16 mouse cellular contexts compared by ENCODE assay signal in genomic region chr4:133285950-133286349, GRCm38 (mm10). TPM values are rescaled to one million over a fixed set of nuclear protein-coding genes. Genes with fewer than 3 reads are reported as not detected.
A peak's percentile ranks its signal among the peaks of the same experiment; 100 is the strongest.
DNase-seq lines count a peak whose midpoint lies in the region; ATAC-seq and TF ChIP-seq lines count a peak whose summit lies in the region.
"Had no signal": no experiment of that assay in that cellular context is flagged by ENCODE, and none has a peak within 500 bp of the region (broad histone marks: within the 10 kb centered on the region; RNA-seq: fewer than 3 reads in every experiment).

No protein-coding gene starts in this region.

- no peaks in the 10 kb centered on the region for H3K36me3 ChIP-seq in heart, postnatal 0 days (replicated peaks; ENCODE audit: control insufficient read depth, insufficient read depth, low read length)

- no peak for DNase-seq in heart, postnatal 0 days (ENCODE audit: low spot score)
- DNase-seq in heart, postnatal 36 days = no peak
- peak; percentile 60 for DNase-seq in c-Kit-positive CD71-negative TER-119-negative erythroid progenitor cells, embryonic 14.5 days (ENCODE audit: low read depth)
- DNase-seq in liver = peak; percentile 88
- DNase-seq in cerebellum, adult 18-20 months = no peak
- DNase-seq in left cerebral cortex, postnatal 25 days (ENCODE audit: low spot score in 2 of 2) = no peak
- no peak for DNase-seq in layer of hippocampus, postnatal 14 days (ENCODE audit: low spot score in 2 of 2)
- DNase-seq: cerebellum, adult 9-11 months; heart, adult 11 months; kidney, adult 8-10 months; lung, adult 18-20 months had no signal

- no peak overlapping the region for H3K9ac ChIP-seq in heart, postnatal 0 days (replicated peaks; ENCODE audit: low read depth, low read length)
- H3K9ac ChIP-seq: hindbrain, embryonic 14.5 days had no signal

- 25% methylated on average over 5 of the region's 5 CpGs for WGBS in heart, postnatal 0 days

- no peaks in the 10 kb centered on the region for H3K9me3 ChIP-seq in heart, postnatal 0 days (replicated peaks; ENCODE audit: control insufficient read depth, low read length)

- intact Hi-C loops in heart, postnatal 36 days (cut with DNase I) = no loop called here
- intact Hi-C loops in left cerebral cortex, postnatal 25 days (cut with DNase I) = no loop called here

- H3K4me2 ChIP-seq in heart, postnatal 0 days (ENCODE audit: low read depth, low read length) = no peak overlapping the region
- H3K4me2 ChIP-seq: hindbrain, embryonic 14.5 days had no signal

- H3K27ac ChIP-seq in heart, postnatal 0 days (ENCODE audit: low read depth) = no peak overlapping the region
- H3K27ac ChIP-seq: hindbrain, embryonic 14.5 days; macrophage had no signal

- no peak overlapping the region for H3K4me3 ChIP-seq in heart, postnatal 0 days (ENCODE audit: low read depth, low read length)

- H3K4me1 ChIP-seq in heart, postnatal 0 days (ENCODE audit: control insufficient read depth, insufficient read depth) = 0 out of 2 replicates have a peak, but pooled peaks cover 6% of the 10 kb centered on the region

- TF ChIP-seq EP300 in heart, postnatal 0 days (IDR thresholded peaks at IDR 0.05; ENCODE audit: low read depth) = no peak

- no peak for TF ChIP-seq CTCF in heart, postnatal 0 days (IDR thresholded peaks at IDR 0.05; ENCODE audit: low read depth)

- H3K27me3 ChIP-seq in heart, postnatal 0 days (ENCODE audit: control insufficient read depth, insufficient read depth, low read length) = no peaks in the 10 kb centered on the region

- peak; percentile 36; the same call in 1 of the 2 replicates for ATAC-seq in heart, postnatal 0 days (ENCODE audit: insufficient read depth, low read depth)
- peak; percentile 85 for ATAC-seq in megakaryocyte progenitor cell, adult 5-6 weeks (replicated peaks; ENCODE audit: poor library complexity)
- ATAC-seq: activated CD4-positive, CD25-positive, alpha-beta regulatory T cell, adult 4 months; midbrain, embryonic 16.5 days had no signal

RNA-seq across cellular contexts. Expression of gene Tmem222, which starts 8.4 kb away (rescaled TPM):
- 58.8 and 103 TPM in 2 replicates for total RNA-seq in heart, postnatal 0 days (2014; rRNA removed; ENCODE audit: low replicate concordance)
- 45.0 and 45.6 TPM in 2 replicates for polyA plus RNA-seq in heart, postnatal 0 days (2015; fragmentation: Nextera tagmentation; extraction: Ambion mirVana)
- 10 to 100 TPM; 30.6 to 30.7 TPM for total RNA-seq in heart, postnatal 36 days (2021)
- 43.2 and 50.8 TPM in 2 replicates for total RNA-seq in megakaryocyte progenitor cell, adult 5-6 weeks (2015)
- total RNA-seq in megakaryocyte progenitor cell, adult 5-6 weeks (2017) = 17.4 TPM in 2 replicates
- 10 to 100 TPM; 87.4 to 92.5 TPM for total RNA-seq in left cerebral cortex, postnatal 25 days (2021)
- total RNA-seq in layer of hippocampus, postnatal 14 days (2021) = 10 to 100 TPM; 78.2 to 78.4 TPM

RNA-seq across cellular contexts. Expression of gene Sytl1, which starts 23.0 kb away (rescaled TPM):
- total RNA-seq in heart, postnatal 0 days (2014; rRNA removed; ENCODE audit: low replicate concordance) = 3.6 and 3.7 TPM in 2 replicates
- 0.79 and 0.84 TPM in 2 replicates for polyA plus RNA-seq in heart, postnatal 0 days (2015; fragmentation: Nextera tagmentation; extraction: Ambion mirVana)
- total RNA-seq in heart, postnatal 36 days (2021) = 1 to 10 TPM in 1 of 2 experiments, under 1 TPM in 1; 0.50 to 1.5 TPM
- 1.9 and 2.0 TPM in 2 replicates for total RNA-seq in megakaryocyte progenitor cell, adult 5-6 weeks (2015)
- total RNA-seq in megakaryocyte progenitor cell, adult 5-6 weeks (2017) = 3.9 and 5.2 TPM in 2 replicates
- total RNA-seq in left cerebral cortex, postnatal 25 days (2021) = 1 to 10 TPM in 1 of 2 experiments, under 1 TPM in 1; 0.98 to 1.2 TPM
- total RNA-seq in layer of hippocampus, postnatal 14 days (2021) = under 1 TPM; 0.19 to 0.44 TPM
- polyA plus RNA-seq: macrophage had no signal

RNA-seq across cellular contexts. Expression of gene Map3k6, which starts 45.3 kb away (rescaled TPM):
- 13.8 and 14.8 TPM in 2 replicates for total RNA-seq in heart, postnatal 0 days (2014; rRNA removed; ENCODE audit: low replicate concordance)
- polyA plus RNA-seq in heart, postnatal 0 days (2015; fragmentation: Nextera tagmentation; extraction: Ambion mirVana) = 2.7 and 2.8 TPM in 2 replicates
- total RNA-seq in heart, postnatal 36 days (2021) = 10 to 100 TPM; 15.5 to 20.1 TPM
- total RNA-seq in megakaryocyte progenitor cell, adult 5-6 weeks (2015) = 3.6 and 4.6 TPM in 2 replicates
- total RNA-seq in megakaryocyte progenitor cell, adult 5-6 weeks (2017) = 0.87 and 6.1 TPM in 2 replicates
- total RNA-seq in left cerebral cortex, postnatal 25 days (2021) = 1 to 10 TPM; 4.7 to 5.3 TPM
- total RNA-seq in layer of hippocampus, postnatal 14 days (2021) = 10 to 100 TPM in 1 of 2 experiments, 1 to 10 TPM in 1; 5.3 to 10.2 TPM

Comparison
In these comparisons a context has a peak if more than half of its experiments do, and no peak if none do; other contexts are left out.
1. DNase-seq: peak in c-Kit-positive CD71-negative TER-119-negative erythroid progenitor cells, embryonic 14.5 days (single experiment) and liver (single experiment); none in heart, postnatal 0 days (single experiment), heart, postnatal 36 days (0 of 2), cerebellum, adult 18-20 months (0 of 2), left cerebral cortex, postnatal 25 days (0 of 2) and layer of hippocampus, postnatal 14 days (0 of 2).